Mouse (Mus musculus) cerebellum, postnatal 14 days (tissue): ENCODE data around the gene Gm3604.
"Not testable (repeated sequence)": the region's sequence is repeated elsewhere in the genome, so short reads cannot be mapped to it uniquely, and the experiment has no call there.

Experiments
- DNase-seq, 2 experiments: peaks; one replicate each; pipeline ENCODE4 v3.0.0; 2021; ENCODE audit warnings: mixed read lengths in 2 of 2

The Gm3604 gene

GRCm38 (mm10) chr13:62382952-62383351, at the start of gene Gm3604:
Gm3604 (minus strand) TSS chr13:62383177.
- peak in 1 of 2 experiments; percentile 3 for DNase-seq

- DNase-seq: not testable (repeated sequence)
Measured at GRCm38 (mm10) chr13:62399206-62399605, 16.2 kb upstream of the Gm3604 start.

DNA sequence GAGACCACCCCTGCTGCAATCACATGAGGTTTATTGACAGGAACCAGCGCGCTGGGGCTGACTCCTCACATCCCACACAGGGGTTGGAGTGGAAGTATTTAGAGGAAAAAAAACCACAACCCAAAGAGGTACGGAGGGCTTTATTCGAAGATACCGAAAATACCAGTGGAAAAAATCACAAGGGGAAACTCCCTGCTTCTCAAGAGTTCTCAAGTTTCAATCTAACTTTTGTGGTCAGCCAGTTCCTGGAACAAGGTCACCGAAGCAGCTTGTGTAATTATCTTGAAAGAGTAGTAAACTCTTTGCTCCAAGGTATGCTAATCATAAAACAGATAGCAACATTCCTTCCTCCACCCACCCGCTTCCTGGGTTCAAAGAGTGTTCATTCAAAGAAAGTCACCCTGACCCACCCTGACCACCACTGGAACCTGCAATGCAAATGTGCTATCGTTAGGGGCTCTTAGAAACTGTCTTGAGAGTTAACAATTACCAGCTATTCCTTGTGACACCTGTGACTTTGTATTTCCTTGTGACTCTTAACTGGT, 7.2 kb upstream of the Gm3604 start:
- not testable (repeated sequence) for DNase-seq

- DNase-seq: no peak
Measured at GRCm38 (mm10) chr13:62331786-62332185, 51.2 kb downstream of the Gm3604 start.

- no peak for DNase-seq
Measured at GRCm38 (mm10) chr13:62331381-62331780, 51.6 kb downstream of the Gm3604 start.
